Mouse (Mus musculus): ENCODE results near the gene Ogfod2.

DNA sequence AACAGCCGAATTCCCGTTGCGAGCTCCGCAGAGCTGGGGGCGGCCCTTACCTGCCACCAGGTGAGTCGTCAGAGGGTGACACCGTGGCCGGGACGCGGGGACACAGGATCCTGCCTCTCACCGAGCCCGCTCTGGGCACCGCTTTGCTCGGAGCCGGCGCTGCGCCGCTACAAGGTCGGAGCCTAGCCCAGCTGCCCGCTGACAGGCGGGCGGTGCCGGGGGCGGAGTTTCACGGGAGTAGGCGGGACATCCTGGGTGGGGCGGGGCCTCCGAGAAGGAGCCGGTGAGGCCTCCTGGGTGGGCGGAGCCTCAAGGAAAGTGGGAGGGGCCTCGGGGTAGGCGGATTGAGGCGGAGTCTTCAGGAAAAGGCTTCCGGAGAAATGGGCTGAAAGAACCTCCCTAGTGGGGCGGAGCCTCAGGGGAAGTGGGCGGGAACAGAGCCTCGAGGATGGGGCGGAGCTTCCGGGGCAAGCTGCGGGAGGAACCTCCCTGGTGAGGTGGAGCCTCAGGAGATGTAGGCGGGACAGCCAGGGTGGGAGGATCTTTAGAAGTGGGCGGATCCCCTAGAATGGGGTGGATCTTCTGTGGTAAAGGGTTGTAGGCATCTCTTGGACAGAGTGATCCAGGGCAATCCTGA lies 16.4 kb upstream of the Ogfod2 start, which contains the start of gene Abcb9:
- TF ChIP-seq POLR2A (IDR thresholded peaks at IDR 0.05; ENCODE audit: low read depth, low read length) (peak; percentile 53), CTCF (conservative IDR thresholded peaks at IDR 0.05; ENCODE audit: insufficient read depth, insufficient read length, low read depth, low read length) (no peak)
